Mouse (Mus musculus) inflammation-experienced regulatory T-cells, adult 6 months (primary cell): Measurements from ENCODE around the gene Duxbl1. TPM values are rescaled to one million over a fixed set of nuclear protein-coding genes. Genes with fewer than 3 reads are reported as not detected.
"Not testable (repeated sequence)": the region's sequence is repeated elsewhere in the genome, so short reads cannot be mapped to it uniquely, and the experiment has no call there.

Experiments
- ATAC-seq: one replicate; pipeline ENCODE4 v1.8.0; 2017
- polyA plus RNA-seq, 3 experiments: library from polyadenylated mRNA; unstranded; fragments of 100-300 nt; shearing (Covaris generic); gene quantifications; one replicate each; pipeline ENCODE4 v1.2.1; 2017

Gene Duxbl1
- polyA plus RNA-seq: not detected

- not testable (repeated sequence) for ATAC-seq
These were observed at the start of gene Duxbl1 for GRCm38 (mm10) chr14:25978371-25979241. Duxbl1 (plus strand) TSS chr14:25978577.

DNA sequence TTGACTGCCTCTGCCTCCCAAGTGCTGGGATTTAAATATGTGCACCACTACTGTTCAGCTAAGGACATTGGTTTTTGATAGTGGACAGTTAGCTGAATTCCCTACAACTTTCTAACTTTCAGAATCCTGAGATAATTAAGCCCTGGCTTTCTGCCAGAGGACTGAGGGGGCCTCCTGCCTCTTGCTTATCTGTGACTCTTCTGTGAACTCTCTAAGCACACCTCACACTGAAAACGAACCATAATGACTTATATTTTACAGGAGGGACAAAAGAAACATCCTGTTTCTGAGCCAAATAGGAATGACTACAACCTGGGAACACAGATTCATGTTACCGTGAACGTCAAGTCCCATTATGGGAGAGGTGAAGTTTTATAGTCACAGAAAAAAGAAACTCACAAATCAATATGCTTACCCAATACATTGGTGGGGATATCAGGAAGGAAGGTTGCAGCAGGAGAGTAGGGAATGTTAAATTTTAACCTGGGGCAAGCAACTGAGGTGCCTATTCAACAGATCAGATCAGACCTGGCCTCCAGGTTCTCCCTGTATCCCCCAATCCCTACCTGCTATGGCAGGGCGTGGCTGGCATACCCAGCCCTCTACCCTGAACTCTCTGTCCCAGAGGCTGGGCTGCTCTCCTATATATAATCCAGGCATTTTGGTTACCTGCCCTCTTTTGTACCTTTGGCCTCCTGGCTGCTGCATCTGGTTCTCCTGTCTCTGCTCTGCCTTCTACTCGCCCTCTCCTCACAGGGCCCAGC is 41.3 kb upstream of the Duxbl1 start:
- ATAC-seq: not testable (repeated sequence)

DNA sequence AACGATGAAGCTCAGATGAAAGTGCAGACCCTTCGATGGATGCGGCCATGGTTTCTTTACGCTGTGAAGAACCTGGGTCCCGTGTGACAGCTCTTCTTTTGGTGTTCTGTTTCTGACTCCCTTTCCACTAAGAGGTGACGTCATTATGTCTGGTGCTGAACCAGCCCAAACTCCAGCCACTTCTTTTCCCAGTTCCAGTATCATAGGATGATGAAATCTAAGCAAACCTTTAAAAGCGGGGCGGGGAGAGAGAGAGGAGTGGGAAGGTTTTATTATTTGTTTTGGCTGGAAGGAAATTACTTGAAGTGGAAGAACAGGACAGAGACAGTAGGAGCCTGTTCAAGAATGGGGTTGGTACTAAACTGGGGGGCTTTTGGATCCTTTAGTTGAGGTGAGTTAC is 40.4 kb upstream of the Duxbl1 start, which contains the start of gene Cphx1:
Gene Cphx1, plus strand, starts transcription at position 301 of the 400 bp plus-strand sequence.
- ATAC-seq: not testable (repeated sequence)

DNA sequence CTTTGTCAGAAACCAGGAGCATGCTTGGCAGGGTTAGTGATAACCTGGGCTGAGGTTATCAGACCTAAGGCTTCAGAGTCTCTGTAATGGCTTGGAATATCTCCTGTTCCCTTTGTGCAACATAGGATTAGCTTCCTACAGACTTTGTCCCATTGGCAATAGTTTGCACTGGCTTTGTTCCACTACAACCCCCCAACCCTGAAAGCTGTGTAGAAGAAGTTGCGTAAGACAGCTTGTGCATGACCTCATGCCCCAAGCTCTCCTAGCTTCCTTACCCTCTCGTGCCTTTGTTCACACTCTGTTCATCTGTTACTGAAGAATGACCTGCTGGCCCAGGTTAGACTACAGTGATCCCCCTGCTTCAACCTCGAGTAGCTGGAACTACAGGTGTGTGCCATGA is 20.5 kb upstream of the Duxbl1 start:
- ATAC-seq: not testable (repeated sequence)

GRCm38 (mm10) chr14:25979242-25979941 is 1.0 kb downstream of the Duxbl1 start:
- ATAC-seq: not testable (repeated sequence)

- ATAC-seq: not testable (repeated sequence)
These were observed 3.5 kb downstream of the Duxbl1 start for GRCm38 (mm10) chr14:25981880-25982279.

- ATAC-seq: not testable (repeated sequence)
These were observed 29.1 kb downstream of the Duxbl1 start for GRCm38 (mm10) chr14:26007462-26007861.

DNA sequence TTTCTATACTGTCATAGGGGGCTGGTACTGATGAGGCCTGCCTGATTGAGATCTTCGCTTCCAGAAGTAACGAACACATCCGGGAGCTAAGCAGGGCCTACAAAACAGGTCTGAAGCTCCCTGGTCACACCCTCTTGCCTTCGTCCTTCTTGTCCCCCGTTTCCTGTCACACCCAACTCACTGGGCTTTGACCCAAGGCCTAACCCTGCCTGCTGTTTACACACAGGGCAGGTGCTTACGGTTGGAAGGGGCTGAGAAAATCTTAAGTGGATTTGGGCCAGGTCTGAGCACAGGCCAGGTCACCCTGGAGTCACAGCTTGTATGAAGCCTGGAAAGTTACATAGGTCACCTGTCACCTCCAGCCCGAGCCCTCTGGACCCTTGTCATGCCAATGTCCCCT is 38.0 kb downstream of the Duxbl1 start:
- not testable (repeated sequence) for ATAC-seq

GRCm38 (mm10) chr14:26021555-26021954 is 43.2 kb downstream of the Duxbl1 start:
- ATAC-seq: not testable (repeated sequence)

GRCm38 (mm10) chr14:26022831-26023230 is 44.5 kb downstream of the Duxbl1 start:
- ATAC-seq: not testable (repeated sequence)

DNA sequence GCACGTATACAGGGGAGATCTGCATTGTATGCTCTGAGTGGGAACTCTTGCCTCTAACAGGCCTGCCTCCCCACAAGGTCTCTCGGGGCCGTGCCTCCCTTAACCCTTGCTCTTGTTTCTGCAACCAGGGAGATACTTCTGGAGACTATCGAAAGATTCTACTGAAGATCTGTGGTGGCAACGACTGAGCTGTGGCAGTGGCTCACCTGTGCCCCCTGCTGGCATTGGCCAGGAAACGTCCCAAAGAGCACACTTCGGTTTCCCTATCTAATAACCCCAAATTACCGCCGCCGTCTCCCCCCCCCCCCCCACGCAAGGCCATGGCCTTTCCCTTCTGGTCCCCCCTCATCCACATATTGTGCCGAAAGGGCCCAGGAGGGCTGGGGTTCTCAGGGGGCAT is 47.3 kb downstream of the Duxbl1 start:
- ATAC-seq: not testable (repeated sequence)

GRCm38 (mm10) chr14:26034364-26034763 is 56.0 kb downstream of the Duxbl1 start:
- ATAC-seq: not testable (repeated sequence)

GRCm38 (mm10) chr14:26035439-26035838 is 57.1 kb downstream of the Duxbl1 start:
- not testable (repeated sequence) for ATAC-seq

Other genes with a start within 250 kb of the Duxbl1 start
- gene Zcchc24, start 209.5 kb upstream of the Duxbl1 start, polyA plus RNA-seq: under 1 TPM; 0.11 to 0.28 (median 0.23) TPM
- 10 to 100 TPM; 55.1 to 93.1 (median 65.4) TPM for gene Anxa11, start 136.4 kb upstream of the Duxbl1 start, polyA plus RNA-seq
- not detected for gene Plac9a, start 75.5 kb upstream of the Duxbl1 start, polyA plus RNA-seq
- 1 to 10 TPM; 2.7 to 8.9 (median 4.3) TPM for gene Tmem254a, start 50.9 kb upstream of the Duxbl1 start, polyA plus RNA-seq
- not detected for gene Cphx1, start 40.3 kb upstream of the Duxbl1 start, polyA plus RNA-seq
- not detected for gene Gm9780, start 64.1 kb downstream of the Duxbl1 start, polyA plus RNA-seq
- 10 to 100 TPM; 25.1 to 93.3 (median 41.0) TPM for gene Tmem254c, start 88.8 kb downstream of the Duxbl1 start, polyA plus RNA-seq
- gene Cphx2, start 102.9 kb downstream of the Duxbl1 start, polyA plus RNA-seq: under 1 TPM in 1 of 3 experiments, not detected in 2; 0.33 TPM
- not detected for gene Cphx3, start 103.7 kb downstream of the Duxbl1 start, polyA plus RNA-seq
- gene Duxbl2, start 139.8 kb downstream of the Duxbl1 start, polyA plus RNA-seq: not detected
- gene Plac9b, start 203.9 kb downstream of the Duxbl1 start, polyA plus RNA-seq: not detected
- gene Tmem254b, start 228.5 kb downstream of the Duxbl1 start, polyA plus RNA-seq: 10 to 100 TPM in 1 of 3 experiments, 1 to 10 TPM in 2; 6.9 to 46.1 (median 8.5) TPM